In genomic region chr11:36990895-36991294, GRCm38 (mm10) we compare ENCODE assay signal across 14 mouse cellular contexts.
DNase-seq lines count a peak whose midpoint lies in the region; ATAC-seq and TF ChIP-seq lines count a peak whose summit lies in the region.
"Had no signal": no experiment of that assay in that cellular context is flagged by ENCODE, and none has a peak within 500 bp of the region (broad histone marks: within the 10 kb centered on the region; RNA-seq: fewer than 3 reads in every experiment).

No protein-coding gene starts in this region.

- no peak for TF ChIP-seq CTCF in intestine, postnatal 0 days (IDR thresholded peaks at IDR 0.05; ENCODE audit: low read depth)

- no peaks in the 10 kb centered on the region for H3K27me3 ChIP-seq in heart, embryonic 14.5 days (ENCODE audit: control insufficient read depth, insufficient read depth, low read length)
- H3K27me3 ChIP-seq in heart, embryonic 10.5 days (ENCODE audit: insufficient read depth, poor library complexity, severe bottlenecking), result no peaks in the 10 kb centered on the region
- no peaks in the 10 kb centered on the region for H3K27me3 ChIP-seq in intestine, postnatal 0 days (replicated peaks; ENCODE audit: control insufficient read depth, insufficient read depth, low read length)
- H3K27me3 ChIP-seq: CH12.LX; liver, embryonic 13.5 days had no signal

- no peaks in the 10 kb centered on the region for H3K9me3 ChIP-seq in heart, embryonic 14.5 days (ENCODE audit: control insufficient read depth, low read length)
- no peaks in the 10 kb centered on the region for H3K9me3 ChIP-seq in heart, embryonic 10.5 days
- no peaks in the 10 kb centered on the region for H3K9me3 ChIP-seq in intestine, postnatal 0 days (ENCODE audit: control insufficient read depth)
- H3K9me3 ChIP-seq: limb, embryonic 10.5 days; liver, embryonic 13.5 days had no signal

- WGBS in heart, embryonic 14.5 days, result 53% methylated on average over 3 of the region's 3 CpGs
- WGBS in heart, embryonic 10.5 days, result 77% methylated on average over 3 of the region's 3 CpGs
- 73% methylated on average over 3 of the region's 3 CpGs for WGBS in intestine, postnatal 0 days

- H3K4me2 ChIP-seq in heart, embryonic 14.5 days (ENCODE audit: low read length), result no peak overlapping the region
- no peak overlapping the region for H3K4me2 ChIP-seq in intestine, postnatal 0 days (replicated peaks; ENCODE audit: low read depth)
- H3K4me2 ChIP-seq: liver, embryonic 13.5 days had no signal

- H3K36me3 ChIP-seq in heart, embryonic 14.5 days (ENCODE audit: control insufficient read depth, insufficient read depth, low read length), result no peaks in the 10 kb centered on the region
- H3K36me3 ChIP-seq in heart, embryonic 10.5 days, result no peaks in the 10 kb centered on the region
- H3K36me3 ChIP-seq in intestine, postnatal 0 days (ENCODE audit: control insufficient read depth, insufficient read depth), result no peaks in the 10 kb centered on the region
- H3K36me3 ChIP-seq: limb, embryonic 10.5 days; liver, embryonic 13.5 days had no signal

- 0 out of 2 replicates have a peak, but pooled peaks have one; percentile 56 for ATAC-seq in heart, embryonic 14.5 days (ENCODE audit: insufficient number of reproducible peaks, insufficient read depth, low FRiP score, low read depth)
- ATAC-seq in intestine, postnatal 0 days, result no peak
- ATAC-seq: forebrain, embryonic 16.5 days had no signal

- no peaks in the 10 kb centered on the region for H3K4me1 ChIP-seq in heart, embryonic 14.5 days (ENCODE audit: control insufficient read depth in 2 of 2, insufficient read depth in 2 of 2, low read length in 2 of 2)
- no peaks in the 10 kb centered on the region for H3K4me1 ChIP-seq in heart, embryonic 10.5 days
- H3K4me1 ChIP-seq in intestine, postnatal 0 days (replicated peaks; ENCODE audit: control insufficient read depth, insufficient read depth, low read length), result no peaks in the 10 kb centered on the region
- H3K4me1 ChIP-seq: liver, embryonic 13.5 days had no signal

- no peak overlapping the region for H3K27ac ChIP-seq in heart, embryonic 14.5 days (replicated peaks in 1 of 2; ENCODE audit: control insufficient read depth in 1 of 2, insufficient read depth in 1 of 2, low read depth in 2 of 2, low read length in 2 of 2)
- H3K27ac ChIP-seq in heart, embryonic 10.5 days, result no peak overlapping the region
- no peak overlapping the region for H3K27ac ChIP-seq in intestine, postnatal 0 days (ENCODE audit: low read depth, low read length)
- H3K27ac ChIP-seq: limb, embryonic 10.5 days; liver, embryonic 13.5 days had no signal

- no peak for DNase-seq in heart, embryonic 10.5 days (ENCODE audit: low spot score)
- peak; percentile 40 to 45 for DNase-seq in adrenal gland, postnatal 36 days
- peak; percentile 3 for DNase-seq in kidney, adult 18-20 months
- peak; percentile 51 to 55 for DNase-seq in kidney, postnatal 25 days
- DNase-seq in left cerebral cortex, adult 9 months (ENCODE audit: low spot score in 2 of 2), result no peak
- DNase-seq: cerebellum, postnatal 36 days; liver, embryonic 13.5 days; retina, postnatal 1 day; thymus, postnatal 25 days had no signal

- no peak overlapping the region for H3K9ac ChIP-seq in heart, embryonic 14.5 days (ENCODE audit: low read length)
- no peak overlapping the region for H3K9ac ChIP-seq in intestine, postnatal 0 days (ENCODE audit: low read depth, low read length)
- H3K9ac ChIP-seq: liver, embryonic 13.5 days had no signal

- H3K4me3 ChIP-seq in heart, embryonic 14.5 days (ENCODE audit: control insufficient read depth in 1 of 2, insufficient read depth in 1 of 2, low read depth in 1 of 2, low read length in 2 of 2), result no peak overlapping the region
- no peak overlapping the region for H3K4me3 ChIP-seq in heart, embryonic 10.5 days
- H3K4me3 ChIP-seq in intestine, postnatal 0 days (ENCODE audit: low read depth, low read length), result no peak overlapping the region
- H3K4me3 ChIP-seq: limb, embryonic 10.5 days; liver, embryonic 13.5 days had no signal

Comparison
In these comparisons a context has a peak if more than half of its experiments do, and no peak if none do; other contexts are left out.
1. DNase-seq: peak in adrenal gland, postnatal 36 days (2 of 2), kidney, adult 18-20 months (single experiment) and kidney, postnatal 25 days (2 of 2); none in heart, embryonic 10.5 days (single experiment) and left cerebral cortex, adult 9 months (0 of 2).